Mouse (Mus musculus) neural tube, embryonic 12.5 days (tissue): ENCODE measurements around the gene Ston1. TPM values are rescaled to one million over a fixed set of nuclear protein-coding genes. Genes with fewer than 3 reads are reported as not detected.
A peak's percentile ranks its signal among the peaks of the same experiment; 100 is the strongest.

ENCODE experiments used
- ATAC-seq: fragments of 200-750 bp; cut with Nextera tagmentation; 2 replicates; pipeline ENCODE4 v1.8.0; 2017; ENCODE audit warnings: low read depth, mild to moderate bottlenecking, moderate TSS enrichment, moderate library complexity; ENCODE audit not compliant: low FRiP score
- H3K27ac ChIP-seq: fragments of 300-500 bp; sonication (generic); 2 replicates; pipeline ENCODE4 v1.5.1; 2016
- H3K27me3 ChIP-seq: fragments of 300-500 bp; sonication (generic); replicated peaks from 2 replicates; pipeline ENCODE4 v1.6.1; 2016; ENCODE audit warnings: mild to moderate bottlenecking
- H3K36me3 ChIP-seq: fragments of 300-500 bp; sonication (generic); 2 replicates; pipeline ENCODE4 v1.6.1; 2016; ENCODE audit warnings: mild to moderate bottlenecking
- H3K4me1 ChIP-seq: fragments of 300-500 bp; sonication (generic); 2 replicates; pipeline ENCODE4 v1.6.1; 2016
- H3K4me2 ChIP-seq: fragments of 300-500 bp; sonication (generic); replicated peaks from 2 replicates; pipeline ENCODE4 v1.6.1; 2016; ENCODE audit warnings: mild to moderate bottlenecking
- H3K4me3 ChIP-seq: fragments of 300-500 bp; sonication (generic); 2 replicates; pipeline ENCODE4 v1.5.1; 2016
- H3K9ac ChIP-seq: fragments of 300-500 bp; sonication (generic); 2 replicates; pipeline ENCODE4 v1.6.1; 2016; ENCODE audit warnings: mild to moderate bottlenecking
- H3K9me3 ChIP-seq: fragments of 300-500 bp; sonication (generic); 2 replicates; pipeline ENCODE4 v1.6.1; 2016; ENCODE audit warnings: mild to moderate bottlenecking
- WGBS: fragments of 180-500 bp; shearing (Covaris S2); methylation state at CpG from one replicate; pipeline ENCODE4 v1.1.7; 2016; 5-methylcytosine and 5-hydroxymethylcytosine counted together
- polyA plus RNA-seq: library from polyadenylated mRNA; unstranded; fragments of >200 nt; fragmentation: Nextera tagmentation; extraction: Ambion mirVana; gene quantifications from 2 replicates; pipeline ENCODE4 v1.2.1, GENCODE M21; 2016

Gene Ston1
- polyA plus RNA-seq, 1 experiment from 2014 or later, result 2.4 TPM

GRCm38 (mm10) chr17:88652702-88653374 is 55.4 kb downstream of the Ston1 start:
- Histone ChIP-seq H3K4me3 (no peak overlapping the region), H3K27me3 (no peaks in the 10 kb centered on the region), H3K27ac (no peak overlapping the region), H3K9ac (no peak overlapping the region), H3K36me3 (no peaks in the 10 kb centered on the region), H3K4me2 (peak overlapping the region; percentile 19; the same call in 1 of the 2 replicates), H3K4me1 (no peaks in the 10 kb centered on the region), H3K9me3 (no peaks in the 10 kb centered on the region)
- ATAC-seq, result peak; percentile 80
- WGBS, result 20% methylated on average over 21 of the region's 21 CpGs

- H3K9me3 ChIP-seq, result no peaks in the 10 kb centered on the region
- ATAC-seq, result peak; percentile 51; the same call in 1 of the 2 replicates
- no peak overlapping the region for H3K4me3 ChIP-seq
- 83% methylated on average over 4 of the region's 4 CpGs for WGBS
- no peak overlapping the region for H3K9ac ChIP-seq
- no peaks in the 10 kb centered on the region for H3K36me3 ChIP-seq
- H3K27me3 ChIP-seq, result no peaks in the 10 kb centered on the region
- H3K4me1 ChIP-seq, result no peaks in the 10 kb centered on the region
- no peak overlapping the region for H3K27ac ChIP-seq
- no peak overlapping the region for H3K4me2 ChIP-seq
Observed at GRCm38 (mm10) chr17:88653375-88653769, 55.9 kb downstream of the Ston1 start.

GRCm38 (mm10) chr17:88658510-88658909 is 61.0 kb downstream of the Ston1 start:
- H3K27ac ChIP-seq, result no peak overlapping the region
- no peaks in the 10 kb centered on the region for H3K36me3 ChIP-seq
- H3K9ac ChIP-seq, result no peak overlapping the region
- H3K27me3 ChIP-seq, result no peaks in the 10 kb centered on the region
- H3K4me1 ChIP-seq, result no peaks in the 10 kb centered on the region
- no peaks in the 10 kb centered on the region for H3K9me3 ChIP-seq
- ATAC-seq, result no peak
- 82% methylated on average over 6 of the region's 6 CpGs for WGBS
- no peak overlapping the region for H3K4me2 ChIP-seq
- H3K4me3 ChIP-seq, result no peak overlapping the region

GRCm38 (mm10) chr17:88666076-88666475 is 68.6 kb downstream of the Ston1 start:
- 71% methylated on average over 2 of the region's 2 CpGs for WGBS
- ATAC-seq, result no peak

GRCm38 (mm10) chr17:88668452-88668851 is 71.0 kb downstream of the Ston1 start, which contains the start of gene Gtf2a1l:
TSS of gene Gtf2a1l (plus strand) at chr17:88668660.
- Histone ChIP-seq H3K27ac (no peak within 1 kb of the TSS), H3K36me3 (no peaks in the 10 kb centered on the region), H3K9me3 (no peaks in the 10 kb centered on the region), H3K4me2 (peak within 1 kb of the TSS; percentile 41; the same call in 1 of the 2 replicates), H3K4me3 (no peak within 1 kb of the TSS), H3K27me3 (no peaks in the 10 kb centered on the region), H3K9ac (no peak within 1 kb of the TSS), H3K4me1 (peaks cover 4% of the 10 kb centered on the region)
- WGBS, result 27% methylated on average over 21 of the region's 21 CpGs
- peak; percentile 72; the same call in 1 of the 2 replicates for ATAC-seq

More at GRCm38 (mm10) chr17:88666076-88666475, 68.6 kb downstream of the Ston1 start:
- Histone ChIP-seq H3K9me3 (no peaks in the 10 kb centered on the region), H3K27ac (no peak overlapping the region), H3K27me3 (no peaks in the 10 kb centered on the region), H3K4me3 (no peak overlapping the region), H3K4me1 (peaks cover 4% of the 10 kb centered on the region), H3K36me3 (no peaks in the 10 kb centered on the region), H3K4me2 (no peak overlapping the region), H3K9ac (no peak overlapping the region)

GRCm38 (mm10) chr17:88669921-88670320 is 72.4 kb downstream of the Ston1 start:
- Histone ChIP-seq H3K27ac (no peak overlapping the region), H3K36me3 (no peaks in the 10 kb centered on the region), H3K9me3 (no peaks in the 10 kb centered on the region), H3K27me3 (no peaks in the 10 kb centered on the region), H3K4me1 (peaks cover 4% of the 10 kb centered on the region; the same call in 1 of the 2 replicates), H3K4me3 (no peak overlapping the region), H3K9ac (no peak overlapping the region), H3K4me2 (no peak overlapping the region)
- ATAC-seq, result no peak
- WGBS, result 40% methylated on average over 2 of the region's 2 CpGs

- Histone ChIP-seq H3K27me3 (no peaks in the 10 kb centered on the region), H3K4me1 (peaks cover 4% of the 10 kb centered on the region; the same call in 1 of the 2 replicates), H3K36me3 (no peaks in the 10 kb centered on the region), H3K4me3 (no peak overlapping the region), H3K9me3 (no peaks in the 10 kb centered on the region), H3K9ac (no peak overlapping the region), H3K27ac (no peak overlapping the region), H3K4me2 (no peak overlapping the region)
- WGBS, result 71% methylated on average over 4 of the region's 4 CpGs
- no peak for ATAC-seq
Observed at GRCm38 (mm10) chr17:88670800-88671199, 73.3 kb downstream of the Ston1 start.

GRCm38 (mm10) chr17:88675310-88676309 is 78.1 kb downstream of the Ston1 start:
- H3K4me3 ChIP-seq, result no peak overlapping the region
- H3K36me3 ChIP-seq, result no peaks in the 10 kb centered on the region
- 94% methylated on average over 23 of the region's 23 CpGs for WGBS
- H3K27ac ChIP-seq, result no peak overlapping the region
- H3K9ac ChIP-seq, result no peak overlapping the region
- H3K4me2 ChIP-seq, result no peak overlapping the region
- no peaks in the 10 kb centered on the region for H3K4me1 ChIP-seq
- no peak for ATAC-seq
- no peaks in the 10 kb centered on the region for H3K27me3 ChIP-seq
- H3K9me3 ChIP-seq, result no peaks in the 10 kb centered on the region

GRCm38 (mm10) chr17:88688226-88688625 is 90.7 kb downstream of the Ston1 start:
- WGBS, result 76% methylated on average over 11 of the region's 11 CpGs
- H3K27ac ChIP-seq, result no peak overlapping the region
- no peaks in the 10 kb centered on the region for H3K36me3 ChIP-seq
- H3K4me3 ChIP-seq, result no peak overlapping the region
- ATAC-seq, result no peak
- no peaks in the 10 kb centered on the region for H3K4me1 ChIP-seq
- no peak overlapping the region for H3K4me2 ChIP-seq
- no peaks in the 10 kb centered on the region for H3K27me3 ChIP-seq
- H3K9me3 ChIP-seq, result no peaks in the 10 kb centered on the region
- no peak overlapping the region for H3K9ac ChIP-seq

- no peaks in the 10 kb centered on the region for H3K9me3 ChIP-seq
- H3K9ac ChIP-seq, result no peak overlapping the region
- H3K4me1 ChIP-seq, result no peaks in the 10 kb centered on the region
- 66% methylated on average over 9 of the region's 9 CpGs for WGBS
- no peak overlapping the region for H3K4me2 ChIP-seq
- no peaks in the 10 kb centered on the region for H3K27me3 ChIP-seq
- no peak overlapping the region for H3K27ac ChIP-seq
- H3K36me3 ChIP-seq, result no peaks in the 10 kb centered on the region
- H3K4me3 ChIP-seq, result no peak overlapping the region
- ATAC-seq, result no peak
Observed at GRCm38 (mm10) chr17:88696656-88697333, 99.3 kb downstream of the Ston1 start.

GRCm38 (mm10) chr17:88700901-88701300 is 103.4 kb downstream of the Ston1 start:
- H3K27ac ChIP-seq, result no peak overlapping the region
- H3K27me3 ChIP-seq, result no peaks in the 10 kb centered on the region
- H3K36me3 ChIP-seq, result no peaks in the 10 kb centered on the region
- ATAC-seq, result no peak
- H3K9ac ChIP-seq, result no peak overlapping the region
- H3K9me3 ChIP-seq, result no peaks in the 10 kb centered on the region
- H3K4me2 ChIP-seq, result no peak overlapping the region
- H3K4me3 ChIP-seq, result no peak overlapping the region
- no peaks in the 10 kb centered on the region for H3K4me1 ChIP-seq

- no peaks in the 10 kb centered on the region for H3K27me3 ChIP-seq
- no peaks in the 10 kb centered on the region for H3K36me3 ChIP-seq
- H3K4me3 ChIP-seq, result no peak overlapping the region
- WGBS, result 30% methylated on average over 6 of the region's 6 CpGs
- H3K27ac ChIP-seq, result no peak overlapping the region
- H3K9me3 ChIP-seq, result no peaks in the 10 kb centered on the region
- no peak overlapping the region for H3K9ac ChIP-seq
- H3K4me2 ChIP-seq, result no peak overlapping the region
- H3K4me1 ChIP-seq, result peaks cover 8% of the 10 kb centered on the region; the same call in 1 of the 2 replicates
- ATAC-seq, result no peak
Observed at GRCm38 (mm10) chr17:88702345-88702744, 104.9 kb downstream of the Ston1 start.
